Mouse (Mus musculus): ENCODE data around the gene Myadm. TPM values are rescaled to one million over a fixed set of nuclear protein-coding genes. Genes with fewer than 3 reads are reported as not detected.

The Myadm gene
- polyA plus RNA-seq, 1 experiment = not detected

GRCm38 (mm10) chr7:3306400-3306799, 17.5 kb downstream of the Myadm start:
- Histone ChIP-seq H3K27me3 (ENCODE audit: control insufficient read depth) (peaks cover 51% of the 10 kb centered on the region), H3K9me3 (ENCODE audit: control insufficient read depth, low read length) (peaks cover 8% of the 10 kb centered on the region), H3K36me3 (ENCODE audit: control insufficient read depth) (no peaks in the 10 kb centered on the region), H3K4me1 (ENCODE audit: control insufficient read depth) (no peaks in the 10 kb centered on the region; the same call in 1 of the 2 replicates), H3K4me3 (replicated peaks) (no peak overlapping the region)
- TF ChIP-seq TAL1 (IDR thresholded peaks at IDR 0.05; ENCODE audit: low read length) = no peak
- no peak for TF ChIP-seq GATA1 (IDR thresholded peaks at IDR 0.05; ENCODE audit: low read length)

- Histone ChIP-seq H3K36me3 (ENCODE audit: control insufficient read depth) (no peaks in the 10 kb centered on the region), H3K27me3 (ENCODE audit: control insufficient read depth) (peaks cover 28% of the 10 kb centered on the region), H3K4me3 (replicated peaks) (no peak overlapping the region), H3K4me1 (ENCODE audit: control insufficient read depth) (no peaks in the 10 kb centered on the region), H3K9me3 (ENCODE audit: control insufficient read depth, low read length) (peaks cover 8% of the 10 kb centered on the region)
- TF ChIP-seq GATA1 (IDR thresholded peaks at IDR 0.05; ENCODE audit: low read length) (no peak), TAL1 (IDR thresholded peaks at IDR 0.05; ENCODE audit: low read length) (no peak)
Observed at GRCm38 (mm10) chr7:3308646-3309045, 19.8 kb downstream of the Myadm start.

DNA sequence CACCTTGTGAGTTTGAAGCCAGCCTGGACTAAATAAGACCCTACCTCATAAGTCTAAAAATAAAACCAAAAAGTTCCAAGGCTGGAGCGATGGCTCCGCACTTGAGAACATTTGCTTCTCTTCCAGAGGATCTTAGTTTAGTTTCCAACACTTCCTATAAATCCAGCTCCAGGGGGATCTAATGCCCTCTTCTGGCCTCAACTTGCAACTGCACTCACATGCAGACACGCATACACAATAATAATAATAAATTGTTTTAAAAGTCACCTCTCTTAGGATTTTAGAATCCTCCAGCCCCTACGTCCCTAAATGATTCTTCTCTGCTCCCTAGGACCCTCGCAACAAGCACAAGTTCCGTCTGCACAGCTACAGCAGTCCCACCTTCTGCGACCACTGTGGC, 21.4 kb downstream of the Myadm start:
- Histone ChIP-seq H3K27me3 (ENCODE audit: control insufficient read depth) (peaks cover 14% of the 10 kb centered on the region), H3K36me3 (ENCODE audit: control insufficient read depth) (no peaks in the 10 kb centered on the region), H3K4me3 (replicated peaks) (no peak overlapping the region), H3K4me1 (ENCODE audit: control insufficient read depth) (no peaks in the 10 kb centered on the region), H3K9me3 (ENCODE audit: control insufficient read depth, low read length) (peaks cover 8% of the 10 kb centered on the region)
- TF ChIP-seq TAL1 (IDR thresholded peaks at IDR 0.05; ENCODE audit: low read length) = no peak
- no peak for TF ChIP-seq GATA1 (IDR thresholded peaks at IDR 0.05; ENCODE audit: low read length)

- TF ChIP-seq TAL1 (IDR thresholded peaks at IDR 0.05; ENCODE audit: low read length) (no peak), GATA1 (IDR thresholded peaks at IDR 0.05; ENCODE audit: low read length) (no peak)
- no peaks in the 10 kb centered on the region for H3K36me3 ChIP-seq (ENCODE audit: control insufficient read depth)
- no peak overlapping the region for H3K4me3 ChIP-seq (replicated peaks)
- peaks cover 8% of the 10 kb centered on the region for H3K9me3 ChIP-seq (ENCODE audit: control insufficient read depth, low read length)
- no peaks in the 10 kb centered on the region for H3K4me1 ChIP-seq (ENCODE audit: control insufficient read depth)
- H3K27me3 ChIP-seq (ENCODE audit: control insufficient read depth) = peaks cover 2% of the 10 kb centered on the region; the same call in 1 of the 2 replicates
Observed at GRCm38 (mm10) chr7:3313571-3313970, 24.7 kb downstream of the Myadm start.

DNA sequence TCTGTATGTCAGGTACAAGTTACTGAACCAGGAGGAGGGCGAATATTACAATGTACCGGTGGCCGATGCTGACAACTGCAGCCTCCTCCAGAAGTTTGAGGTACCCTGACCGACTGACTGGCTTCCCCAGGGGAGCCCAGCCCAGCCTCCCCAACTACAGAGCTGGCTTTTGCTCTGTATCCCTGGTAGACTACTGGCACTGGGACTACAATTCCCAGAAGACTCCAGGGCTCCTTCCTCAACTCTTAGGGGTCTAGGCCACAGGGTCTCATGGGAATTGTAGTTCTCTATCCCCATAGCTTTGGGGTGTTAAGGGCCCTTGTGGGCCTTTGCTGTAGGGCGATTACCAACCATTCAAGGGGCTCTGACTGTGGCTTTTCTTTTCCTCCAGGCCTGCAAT, 25.2 kb downstream of the Myadm start:
- no peak overlapping the region for H3K4me3 ChIP-seq (replicated peaks)
- H3K27me3 ChIP-seq (ENCODE audit: control insufficient read depth) = no peaks in the 10 kb centered on the region
- no peaks in the 10 kb centered on the region for H3K36me3 ChIP-seq (ENCODE audit: control insufficient read depth)
- no peaks in the 10 kb centered on the region for H3K4me1 ChIP-seq (ENCODE audit: control insufficient read depth)
- no peak for TF ChIP-seq GATA1 (IDR thresholded peaks at IDR 0.05; ENCODE audit: low read length)
- no peak for TF ChIP-seq TAL1 (IDR thresholded peaks at IDR 0.05; ENCODE audit: low read length)
- H3K9me3 ChIP-seq (ENCODE audit: control insufficient read depth, low read length) = peaks cover 8% of the 10 kb centered on the region

DNA sequence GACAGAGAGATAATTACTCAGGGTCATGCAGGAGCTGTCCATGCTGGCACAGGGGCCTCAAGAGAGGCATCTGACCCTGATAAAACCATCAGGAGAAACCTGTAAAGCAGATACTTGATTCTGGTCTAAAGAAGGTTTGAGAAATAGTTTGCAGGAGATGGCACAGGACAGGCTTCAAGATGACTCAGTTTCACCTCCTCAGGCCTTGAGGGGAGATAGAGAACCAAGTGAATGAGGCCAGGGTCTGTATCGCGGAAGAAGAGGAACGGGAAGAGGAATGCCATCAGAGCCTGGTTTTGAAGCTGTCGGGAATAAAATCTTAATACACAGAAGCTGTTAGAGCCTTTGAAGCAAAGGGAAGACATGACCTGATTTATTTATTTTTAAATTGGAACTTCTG, 28.8 kb downstream of the Myadm start:
- Histone ChIP-seq H3K36me3 (ENCODE audit: control insufficient read depth) (no peaks in the 10 kb centered on the region), H3K27me3 (ENCODE audit: control insufficient read depth) (no peaks in the 10 kb centered on the region), H3K9me3 (ENCODE audit: control insufficient read depth, low read length) (no peaks in the 10 kb centered on the region), H3K4me1 (ENCODE audit: control insufficient read depth) (no peaks in the 10 kb centered on the region), H3K4me3 (replicated peaks) (no peak overlapping the region)
- TF ChIP-seq GATA1 (IDR thresholded peaks at IDR 0.05; ENCODE audit: low read length) = no peak
- no peak for TF ChIP-seq TAL1 (IDR thresholded peaks at IDR 0.05; ENCODE audit: low read length)

GRCm38 (mm10) chr7:3320856-3321255, 32.0 kb downstream of the Myadm start:
- Histone ChIP-seq H3K9me3 (ENCODE audit: control insufficient read depth, low read length) (no peaks in the 10 kb centered on the region), H3K4me3 (replicated peaks) (no peak overlapping the region), H3K36me3 (ENCODE audit: control insufficient read depth) (no peaks in the 10 kb centered on the region), H3K4me1 (ENCODE audit: control insufficient read depth) (no peaks in the 10 kb centered on the region), H3K27me3 (ENCODE audit: control insufficient read depth) (no peaks in the 10 kb centered on the region)
- no peak for TF ChIP-seq TAL1 (IDR thresholded peaks at IDR 0.05; ENCODE audit: low read length)
- TF ChIP-seq GATA1 (IDR thresholded peaks at IDR 0.05; ENCODE audit: low read length) = no peak

GRCm38 (mm10) chr7:3323826-3324225, 34.9 kb downstream of the Myadm start:
- H3K36me3 ChIP-seq (ENCODE audit: control insufficient read depth) = no peaks in the 10 kb centered on the region
- H3K27me3 ChIP-seq (ENCODE audit: control insufficient read depth) = no peaks in the 10 kb centered on the region
- no peaks in the 10 kb centered on the region for H3K9me3 ChIP-seq (ENCODE audit: control insufficient read depth, low read length)
- H3K4me1 ChIP-seq (ENCODE audit: control insufficient read depth) = no peaks in the 10 kb centered on the region
- H3K4me3 ChIP-seq (replicated peaks) = no peak overlapping the region
- no peak for TF ChIP-seq GATA1 (IDR thresholded peaks at IDR 0.05; ENCODE audit: low read length)
- TF ChIP-seq TAL1 (IDR thresholded peaks at IDR 0.05; ENCODE audit: low read length) = no peak

- Histone ChIP-seq H3K27me3 (ENCODE audit: control insufficient read depth) (peaks cover 29% of the 10 kb centered on the region), H3K4me3 (replicated peaks) (no peak overlapping the region), H3K36me3 (ENCODE audit: control insufficient read depth) (no peaks in the 10 kb centered on the region), H3K9me3 (ENCODE audit: control insufficient read depth, low read length) (no peaks in the 10 kb centered on the region), H3K4me1 (ENCODE audit: control insufficient read depth) (no peaks in the 10 kb centered on the region)
- TF ChIP-seq TAL1 (IDR thresholded peaks at IDR 0.05; ENCODE audit: low read length) (no peak), GATA1 (IDR thresholded peaks at IDR 0.05; ENCODE audit: low read length) (no peak)
Observed at GRCm38 (mm10) chr7:3327961-3328360, 39.1 kb downstream of the Myadm start.
